Mouse (Mus musculus) heart, postnatal 0 days (tissue): Measurements from ENCODE around the gene Clta. TPM values are rescaled to one million over a fixed set of nuclear protein-coding genes. Genes with fewer than 3 reads are reported as not detected.

Experiments
- ATAC-seq: fragments of 200-750 bp; cut with Nextera tagmentation; 2 replicates; pipeline ENCODE4 v1.8.0; 2017; ENCODE audit warnings: low read depth, moderate number of reproducible peaks, moderate library complexity; ENCODE audit not compliant: insufficient read depth
- DNase-seq: peaks from one replicate; pipeline ENCODE4 v3.0.0-alpha.2; 2016; ENCODE audit warnings: low spot score
- H3K27ac ChIP-seq: fragments of 300-500 bp; sonication (generic); 2 replicates; pipeline ENCODE4 v1.5.1; 2014; ENCODE audit warnings: low read depth, mild to moderate bottlenecking
- H3K27me3 ChIP-seq: fragments of 300-500 bp; sonication (generic); 2 replicates; pipeline ENCODE4 v1.6.1; 2014; ENCODE audit warnings: low read length, mixed read lengths; ENCODE audit not compliant: control insufficient read depth, insufficient read depth
- H3K36me3 ChIP-seq: fragments of 300-500 bp; sonication (generic); replicated peaks from 2 replicates; pipeline ENCODE4 v1.6.1; 2014; ENCODE audit warnings: low read length, mixed read lengths; ENCODE audit not compliant: control insufficient read depth, insufficient read depth
- H3K4me1 ChIP-seq: fragments of 300-500 bp; sonication (generic); 2 replicates; pipeline ENCODE4 v1.6.1; 2014; ENCODE audit warnings: antibody characterized with exemption; ENCODE audit not compliant: control insufficient read depth, insufficient read depth
- H3K4me2 ChIP-seq: fragments of 300-500 bp; sonication (generic); 2 replicates; pipeline ENCODE4 v1.6.1; 2014; ENCODE audit warnings: low read depth, mild to moderate bottlenecking, low read length, moderate library complexity
- H3K4me3 ChIP-seq: fragments of 300-500 bp; sonication (generic); 2 replicates; pipeline ENCODE4 v1.5.1; 2014; ENCODE audit warnings: low read depth, low read length
- H3K9ac ChIP-seq: fragments of 300-500 bp; sonication (generic); replicated peaks from 2 replicates; pipeline ENCODE4 v1.6.1; 2014; ENCODE audit warnings: low read depth, low read length, mixed read lengths
- H3K9me3 ChIP-seq: fragments of 300-500 bp; sonication (generic); replicated peaks from 2 replicates; pipeline ENCODE4 v1.6.1; 2016; ENCODE audit warnings: low read length; ENCODE audit not compliant: control insufficient read depth
- CTCF ChIP-seq: IDR thresholded peaks from 2 replicates; pipeline ENCODE4 v1.5.1; 2016; ENCODE audit warnings: antibody characterized with exemption, control low read depth, low read depth
- EP300 ChIP-seq: IDR thresholded peaks from 2 replicates; pipeline ENCODE4 v1.6.1; 2016; ENCODE audit warnings: antibody characterized with exemption, low read depth
- WGBS: fragments of 180-500 bp; shearing (Covaris S2); extraction: QIAGEN DNeasy Blood & Tissue Kit; methylation state at CpG from one replicate; pipeline ENCODE4 v1.1.7; 2014; 5-methylcytosine and 5-hydroxymethylcytosine counted together
- polyA plus RNA-seq: library from polyadenylated mRNA; unstranded; fragments of >200 nt; fragmentation: Nextera tagmentation; extraction: Ambion mirVana; gene quantifications from 2 replicates; pipeline ENCODE4 v1.2.1, GENCODE M21; 2015
- total RNA-seq: library from RNA; depleted of rRNA; stranded (reverse); fragments of >200 nt; gene quantifications from 2 replicates; pipeline ENCODE4 v1.2.3, GENCODE M21; 2014; ENCODE audit warnings: low replicate concordance

Clta gene
- total and polyA plus RNA-seq, 2 experiments from 2014 or later = 106 to 168 TPM

- no peaks in the 10 kb centered on the region for H3K27me3 ChIP-seq
- H3K36me3 ChIP-seq = peaks cover 71% of the 10 kb centered on the region
- no peak overlapping the region for H3K4me3 ChIP-seq
- DNase-seq (peak; percentile 75), ATAC-seq (peak; percentile 65)
- no peak for TF ChIP-seq CTCF
- no peak for TF ChIP-seq EP300
- peak overlapping the region; percentile 87 for H3K27ac ChIP-seq
- H3K9ac ChIP-seq = no peak overlapping the region; the same call in 1 of the 2 replicates
- H3K4me1 ChIP-seq = peaks cover 39% of the 10 kb centered on the region
- H3K9me3 ChIP-seq = no peaks in the 10 kb centered on the region
- WGBS = 42% methylated on average over 16 of the region's 16 CpGs
- peak overlapping the region; percentile 6; the same call in 1 of the 2 replicates for H3K4me2 ChIP-seq
Measured at GRCm38 (mm10) chr4:44028303-44029135, 24.3 kb downstream of the Clta start.

- H3K27me3 ChIP-seq = no peaks in the 10 kb centered on the region
- peak overlapping the region; percentile 87 for H3K27ac ChIP-seq
- H3K4me2 ChIP-seq = no peak overlapping the region
- 45% methylated on average over 15 of the region's 15 CpGs for WGBS
- peak; percentile 36 for TF ChIP-seq CTCF
- TF ChIP-seq EP300 = no peak
- H3K9ac ChIP-seq = no peak overlapping the region
- no peak overlapping the region for H3K4me3 ChIP-seq
- no peaks in the 10 kb centered on the region for H3K9me3 ChIP-seq
- H3K4me1 ChIP-seq = peaks cover 39% of the 10 kb centered on the region
- ATAC-seq = peak; percentile 59
- DNase-seq = peak; percentile 69
- peaks cover 65% of the 10 kb centered on the region for H3K36me3 ChIP-seq
Measured at GRCm38 (mm10) chr4:44029661-44030066, 25.4 kb downstream of the Clta start.

GRCm38 (mm10) chr4:44031521-44031920, 27.3 kb downstream of the Clta start:
- 49% methylated on average over 5 of the region's 5 CpGs for WGBS
- Histone ChIP-seq H3K27ac (0 out of 2 replicates have a peak overlapping the region, but pooled peaks have one; percentile 9), H3K9me3 (no peaks in the 10 kb centered on the region), H3K9ac (no peak overlapping the region), H3K4me2 (no peak overlapping the region), H3K4me3 (no peak overlapping the region), H3K27me3 (no peaks in the 10 kb centered on the region), H3K36me3 (peaks cover 61% of the 10 kb centered on the region), H3K4me1 (peaks cover 39% of the 10 kb centered on the region)
- peak; percentile 46 for DNase-seq
- TF ChIP-seq CTCF = no peak
- TF ChIP-seq EP300 = no peak
- ATAC-seq = peak; percentile 58

- Histone ChIP-seq H3K9me3 (no peaks in the 10 kb centered on the region), H3K9ac (no peak overlapping the region), H3K4me1 (peaks cover 1% of the 10 kb centered on the region; the same call in 1 of the 2 replicates), H3K4me3 (no peak overlapping the region), H3K4me2 (no peak overlapping the region), H3K27me3 (no peaks in the 10 kb centered on the region), H3K36me3 (peaks cover 81% of the 10 kb centered on the region), H3K27ac (no peak overlapping the region)
- ATAC-seq (no peak), DNase-seq (no peak)
- TF ChIP-seq CTCF (no peak), EP300 (no peak)
- 75% methylated on average over 5 of the region's 5 CpGs for WGBS
Measured at GRCm38 (mm10) chr4:44036455-44036854, 32.2 kb downstream of the Clta start.

GRCm38 (mm10) chr4:44040802-44041201, 36.5 kb downstream of the Clta start:
- ATAC-seq (no peak), DNase-seq (no peak)
- Histone ChIP-seq H3K4me1 (no peaks in the 10 kb centered on the region), H3K9ac (no peak overlapping the region), H3K27ac (no peak overlapping the region), H3K9me3 (no peaks in the 10 kb centered on the region), H3K27me3 (no peaks in the 10 kb centered on the region), H3K4me2 (no peak overlapping the region), H3K36me3 (peaks cover 88% of the 10 kb centered on the region), H3K4me3 (no peak overlapping the region)
- WGBS = 96% methylated on average over 4 of the region's 4 CpGs
- TF ChIP-seq EP300 (no peak), CTCF (no peak)
